Mouse (Mus musculus) erythroblast, embryonic 14.5 days (primary cell): Measurements from ENCODE around the gene Slc6a19.

ENCODE experiments used
- GATA1 ChIP-seq: IDR thresholded peaks from 2 replicates; pipeline ENCODE4 v1.6.1; 2012; ENCODE audit warnings: low read length, inconsistent platforms, mixed read lengths
- TAL1 ChIP-seq: IDR thresholded peaks from 3 replicates; pipeline ENCODE4 v1.6.1; 2012; ENCODE audit warnings: low read length, inconsistent platforms, mixed read lengths

GRCm38 (mm10) chr13:73679311-73679710 is 25.4 kb downstream of the Slc6a19 start:
- TF ChIP-seq TAL1 (no peak), GATA1 (no peak)
